Mouse (Mus musculus): ENCODE data around the gene Tspan15.

DNA sequence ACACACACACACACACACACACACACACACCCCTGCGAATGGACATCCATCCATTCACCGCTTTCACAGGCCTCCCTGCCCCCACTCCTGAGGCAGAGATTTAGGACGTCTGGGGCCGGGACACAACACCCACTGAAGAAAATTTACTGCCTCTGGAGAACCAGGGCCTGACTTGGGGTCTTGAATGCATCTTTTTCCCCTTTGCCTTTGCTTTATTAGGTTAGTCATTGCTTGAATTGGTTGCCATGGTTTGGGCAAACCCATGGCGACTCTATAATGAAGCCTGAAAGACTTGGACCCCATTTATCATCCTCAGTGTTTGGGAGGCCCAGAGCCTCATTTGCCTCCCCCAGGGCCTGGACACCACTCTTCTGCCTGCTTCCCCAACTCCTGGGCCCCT lies 85.1 kb downstream of the Tspan15 start:
- TF ChIP-seq POLR2A (IDR thresholded peaks at IDR 0.05; ENCODE audit: borderline replicate concordance, extremely low read depth, low read depth, low read length) (no peak), CTCF (IDR thresholded peaks at IDR 0.05; ENCODE audit: insufficient read depth, low read length) (no peak)

Data from lung, adult 2 months (tissue).